Mouse (Mus musculus) CD4-positive, CD25-positive, alpha-beta regulatory T cell (primary cell): ENCODE results near the gene Qars. TPM values are rescaled to one million over a fixed set of nuclear protein-coding genes. Genes with fewer than 3 reads are reported as not detected.

ENCODE experiments used
- polyA plus RNA-seq: library from polyadenylated mRNA; unstranded; fragments of 100-300 nt; shearing (Covaris generic); gene quantifications from one replicate; pipeline ENCODE4 v1.2.1, GENCODE M21; 2017

Qars gene
- 92.7 TPM for polyA plus RNA-seq

GRCm38 (mm10) chr9:108507619-108508434 lies at the start of gene Qars:
TSS of gene Qars (plus strand) at chr9:108507706.

GRCm38 (mm10) chr9:108460319-108461178 lies 47.0 kb upstream of the Qars start, which contains the start of gene Ccdc71:
TSS of gene Ccdc71 (plus strand) at chr9:108460527.

GRCm38 (mm10) chr9:108461181-108461631 lies 46.3 kb upstream of the Qars start, which contains the start of gene Klhdc8b:
TSS of gene Klhdc8b (minus strand) at chr9:108461581.

GRCm38 (mm10) chr9:108479721-108480351 lies 27.7 kb upstream of the Qars start, which contains the start of gene Lamb2:
TSS of gene Lamb2 (plus strand) at chr9:108479736.

DNA sequence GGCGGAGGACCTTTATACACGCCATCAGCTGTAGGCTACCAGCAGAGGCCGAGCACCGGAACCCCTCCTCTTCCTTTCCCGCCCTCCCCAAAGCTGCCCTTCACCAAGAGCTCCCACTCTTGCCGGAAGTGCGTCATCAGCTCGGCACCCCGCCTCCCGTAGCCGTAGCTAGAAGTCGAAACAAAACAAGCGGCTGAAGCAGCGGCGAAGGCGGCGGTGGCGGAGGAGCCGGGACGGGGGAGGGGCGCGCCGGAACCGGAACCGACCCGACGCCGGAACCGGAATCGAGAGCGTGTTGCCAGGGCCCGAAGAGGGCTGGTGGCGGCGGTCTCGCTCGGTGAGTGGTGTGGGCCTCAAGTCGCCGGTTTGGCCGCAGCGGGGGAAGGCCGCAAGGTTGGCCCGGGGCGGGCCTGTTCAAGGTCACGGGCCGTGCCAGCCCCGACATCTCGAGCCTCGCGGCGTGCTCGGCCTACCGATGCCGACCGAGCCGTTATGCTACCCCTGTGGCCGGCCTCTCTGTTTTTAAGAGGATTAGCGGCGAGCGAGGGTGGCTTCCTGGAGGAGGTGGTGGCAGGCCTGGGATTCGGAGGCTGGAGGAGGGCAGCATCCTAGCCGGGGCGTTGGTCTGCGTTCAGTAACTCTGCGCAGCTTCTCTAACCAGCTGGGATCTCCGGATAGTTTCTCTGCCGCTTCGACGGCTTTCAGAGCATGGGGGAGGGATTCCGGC lies 16.8 kb upstream of the Qars start, which contains the start of gene Usp19:
TSS of gene Usp19 (plus strand) at position 44 of the 727 bp plus-strand sequence.

DNA sequence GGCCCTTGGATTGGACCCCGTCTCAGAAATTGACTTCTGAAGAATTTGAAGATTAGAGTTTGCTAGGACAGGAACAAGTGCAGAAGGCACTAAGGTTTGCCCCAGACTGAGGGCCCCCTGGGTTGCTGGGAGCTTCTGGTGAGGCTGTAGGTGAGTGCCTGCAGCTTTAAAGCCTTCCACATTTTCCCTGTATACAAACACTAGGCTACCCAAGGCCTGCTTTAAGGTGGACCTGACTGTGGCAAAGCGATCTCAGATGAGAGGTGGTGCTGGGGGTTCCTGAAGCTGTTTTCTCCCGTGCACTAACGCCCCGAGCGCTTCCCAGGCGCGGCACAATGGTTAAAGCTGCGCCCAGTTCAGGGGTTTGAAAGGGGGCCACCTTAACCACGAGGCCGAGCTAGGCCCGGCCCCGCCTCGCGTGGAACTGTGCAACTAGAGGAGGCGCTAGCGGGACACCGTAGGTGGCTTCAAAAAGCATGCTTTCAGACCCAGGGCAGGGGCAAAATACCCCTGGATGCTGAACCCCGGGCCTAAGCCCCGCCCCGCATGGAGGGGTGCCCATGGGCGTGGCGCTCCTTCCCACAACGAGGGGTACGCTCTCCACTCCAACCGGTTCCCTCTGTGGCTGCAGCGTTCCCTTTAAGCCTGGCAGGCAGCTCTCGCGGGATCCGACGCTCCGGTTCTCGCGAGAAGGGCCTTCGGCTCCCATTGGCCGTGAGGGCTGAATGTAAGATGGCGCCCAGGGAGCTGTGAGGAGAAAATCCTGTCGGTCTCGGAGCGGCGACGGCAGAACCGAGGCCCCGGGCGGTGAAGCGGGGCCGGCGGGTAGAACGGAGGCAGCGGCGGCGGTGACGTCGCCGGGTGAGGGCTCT lies 9.1 kb downstream of the Qars start, which contains the start of gene Qrich1:
TSS of gene Qrich1 (plus strand) at position 427 of the 872 bp plus-strand sequence.

GRCm38 (mm10) chr9:108560227-108560841 lies 52.8 kb downstream of the Qars start, which contains the start of gene Impdh2:
TSS of gene Impdh2 (plus strand) at chr9:108560286.

Other genes with a start within 250 kb of the Qars start
- gene Dag1, start 243.7 kb upstream of the Qars start, polyA plus RNA-seq: 21.4 TPM
- 2.1 TPM for gene Nicn1, start 217.3 kb upstream of the Qars start, polyA plus RNA-seq
- gene Amt, start 210.9 kb upstream of the Qars start, polyA plus RNA-seq: 0.48 TPM
- 433 TPM for gene Rhoa, start 201.6 kb upstream of the Qars start, polyA plus RNA-seq
- 24.7 TPM for gene Tcta, start 201.5 kb upstream of the Qars start, polyA plus RNA-seq
- gene Gpx1, start 168.8 kb upstream of the Qars start, polyA plus RNA-seq: 563 TPM
- gene Usp4, start 159.9 kb upstream of the Qars start, polyA plus RNA-seq: 145 TPM
- 2.2 TPM for gene 1700102P08Rik, start 114.9 kb upstream of the Qars start, polyA plus RNA-seq
- gene Ccdc36, start 79.2 kb upstream of the Qars start, polyA plus RNA-seq: 0.08 TPM
- not detected for gene BC048562, start 71.2 kb upstream of the Qars start, polyA plus RNA-seq
- gene Ccdc71, start 47.2 kb upstream of the Qars start, polyA plus RNA-seq: 45.2 TPM
- gene Klhdc8b, start 46.1 kb upstream of the Qars start, polyA plus RNA-seq: 10.2 TPM
- gene Lamb2, start 28.0 kb upstream of the Qars start, polyA plus RNA-seq: 0.48 TPM
- 133 TPM for gene Usp19, start 17.1 kb upstream of the Qars start, polyA plus RNA-seq
- gene Qrich1, start 9.1 kb downstream of the Qars start, polyA plus RNA-seq: 159 TPM
- 85.3 TPM for gene Impdh2, start 52.6 kb downstream of the Qars start, polyA plus RNA-seq
- 69.2 TPM for gene Ndufaf3, start 59.7 kb downstream of the Qars start, polyA plus RNA-seq
- gene Dalrd3, start 62.2 kb downstream of the Qars start, polyA plus RNA-seq: 122 TPM
- 84.4 TPM for gene Wdr6, start 71.0 kb downstream of the Qars start, polyA plus RNA-seq
- gene P4htm, start 90.0 kb downstream of the Qars start, polyA plus RNA-seq: 16.1 TPM
- gene Arih2, start 141.7 kb downstream of the Qars start, polyA plus RNA-seq: 91.3 TPM
- gene Slc25a20, start 154.4 kb downstream of the Qars start, polyA plus RNA-seq: 53.7 TPM
- gene Prkar2a, start 181.6 kb downstream of the Qars start, polyA plus RNA-seq: 11.2 TPM